Mouse (Mus musculus) embryonic fibroblast, embryonic 13.5 days (primary cell): ENCODE data around the gene Lrfn2.

Experiments used
- CTCF ChIP-seq: IDR thresholded peaks from 2 replicates; pipeline ENCODE4 v1.5.1; 2011; ENCODE audit warnings: mild to moderate bottlenecking, control low read depth, low read length, moderate library complexity, borderline replicate concordance; ENCODE audit not compliant: insufficient read depth
- POLR2A ChIP-seq: IDR thresholded peaks from 2 replicates; pipeline ENCODE4 v1.6.1; 2011; ENCODE audit warnings: low read depth, mild to moderate bottlenecking, control low read depth, low read length, moderate library complexity

DNA sequence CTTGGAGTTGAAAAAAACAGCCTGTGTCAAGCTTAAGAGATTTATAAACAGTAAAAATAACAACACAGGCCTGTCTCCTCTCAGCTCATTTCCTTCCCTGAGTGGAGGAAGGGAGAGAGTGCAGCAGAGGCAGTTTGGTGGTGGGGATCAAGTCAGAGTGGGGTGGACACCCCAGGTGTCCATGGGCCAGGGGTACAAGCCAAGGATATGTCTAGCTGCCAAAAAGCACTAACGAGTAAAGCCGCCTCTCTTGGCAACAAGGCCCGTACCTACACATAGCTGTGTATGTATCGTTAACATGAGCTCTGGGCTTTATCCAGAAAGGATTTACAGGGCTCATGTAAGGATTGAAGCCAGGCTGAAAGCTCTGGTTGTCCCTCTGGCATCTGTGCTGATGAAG is 42.9 kb downstream of the Lrfn2 start:
- no peak for TF ChIP-seq CTCF
- no peak for TF ChIP-seq POLR2A
